Mouse (Mus musculus) kidney, postnatal 0 days (tissue): Measurements from ENCODE around the gene Pax8. TPM values are rescaled to one million over a fixed set of nuclear protein-coding genes. Genes with fewer than 3 reads are reported as not detected.
A peak's percentile ranks its signal among the peaks of the same experiment; 100 is the strongest.

Experiments
- ATAC-seq: fragments of 200-750 bp; cut with Nextera tagmentation; replicated peaks from 2 replicates; pipeline ENCODE4 v1.8.0; 2017; ENCODE audit warnings: low read depth, moderate number of reproducible peaks, moderate TSS enrichment, moderate library complexity; ENCODE audit not compliant: low FRiP score
- DNase-seq: peaks from one replicate; pipeline ENCODE4 v3.0.0-alpha.2; 2016; ENCODE audit warnings: low spot score
- H3K27ac ChIP-seq: fragments of 300-500 bp; sonication (generic); 2 replicates; pipeline ENCODE4 v1.5.1; 2014; ENCODE audit warnings: mild to moderate bottlenecking
- H3K27me3 ChIP-seq: fragments of 300-500 bp; sonication (generic); 2 replicates; pipeline ENCODE4 v1.6.1; 2014; ENCODE audit warnings: low read length, mixed read lengths; ENCODE audit not compliant: insufficient read depth
- H3K36me3 ChIP-seq: fragments of 300-500 bp; sonication (generic); 2 replicates; pipeline ENCODE4 v1.6.1; 2014; ENCODE audit warnings: low read length, mixed read lengths; ENCODE audit not compliant: insufficient read depth
- H3K4me1 ChIP-seq: fragments of 300-500 bp; sonication (generic); replicated peaks from 2 replicates; pipeline ENCODE4 v1.6.1; 2014; ENCODE audit warnings: antibody characterized with exemption, low read length, mixed read lengths; ENCODE audit not compliant: insufficient read depth
- H3K4me2 ChIP-seq: fragments of 300-500 bp; sonication (generic); 2 replicates; pipeline ENCODE4 v1.6.1; 2014; ENCODE audit warnings: mild to moderate bottlenecking, low read length, moderate library complexity, mixed read lengths
- H3K4me3 ChIP-seq: fragments of 300-500 bp; sonication (generic); replicated peaks from 2 replicates; pipeline ENCODE4 v1.5.1; 2014; ENCODE audit warnings: low read depth, low read length
- H3K9ac ChIP-seq: fragments of 300-500 bp; sonication (generic); 2 replicates; pipeline ENCODE4 v1.6.1; 2014; ENCODE audit warnings: low read depth, low read length
- H3K9me3 ChIP-seq: fragments of 300-500 bp; sonication (generic); replicated peaks from 2 replicates; pipeline ENCODE4 v1.6.1; 2016; ENCODE audit warnings: low read length, inconsistent platforms, mixed read lengths
- CTCF ChIP-seq: IDR thresholded peaks from 2 replicates; pipeline ENCODE4 v1.5.1; 2016; ENCODE audit warnings: antibody characterized with exemption, low read depth, mild to moderate bottlenecking, moderate library complexity
- WGBS: fragments of 180-500 bp; shearing (Covaris S2); extraction: QIAGEN DNeasy Blood & Tissue Kit; methylation state at CpG from one replicate; pipeline ENCODE4 v1.1.7; 2014; 5-methylcytosine and 5-hydroxymethylcytosine counted together
- polyA plus RNA-seq: library from polyadenylated mRNA; unstranded; fragments of >200 nt; fragmentation: Nextera tagmentation; extraction: Ambion mirVana; gene quantifications from 2 replicates; pipeline ENCODE4 v1.2.1, GENCODE M21; 2015

Gene Pax8
- polyA plus RNA-seq, 1 experiment from 2014 or later: 116 TPM

DNA sequence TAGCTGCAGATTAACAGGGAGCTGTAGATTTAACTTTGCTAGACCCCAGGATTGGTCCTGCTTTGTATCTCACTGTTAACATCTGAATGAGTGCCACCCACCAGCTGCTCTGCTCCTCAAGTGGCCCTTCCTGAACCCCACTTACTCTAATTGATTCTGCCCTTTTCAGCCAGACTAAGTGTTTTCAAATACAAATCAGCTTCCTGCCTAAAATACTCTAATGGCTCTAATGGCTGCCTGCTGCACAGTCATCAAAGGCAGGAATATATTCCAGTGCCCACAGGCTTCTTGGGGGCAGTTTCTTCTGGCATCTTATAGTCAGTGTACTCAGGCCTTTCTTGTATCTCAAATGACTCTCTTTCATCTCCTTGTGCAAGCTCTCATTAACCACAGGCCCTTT, 33.5 kb downstream of the Pax8 start:
- 0 out of 2 replicates have a peak overlapping the region, but pooled peaks have one; percentile 8 for H3K27ac ChIP-seq
- DNase-seq: no peak
- no peak overlapping the region for H3K4me3 ChIP-seq
- no peaks in the 10 kb centered on the region for H3K9me3 ChIP-seq
- no peak for ATAC-seq
- no peaks in the 10 kb centered on the region for H3K27me3 ChIP-seq
- 0 out of 2 replicates have a peak, but pooled peaks cover 2% of the 10 kb centered on the region for H3K4me1 ChIP-seq
- H3K9ac ChIP-seq: no peak overlapping the region
- H3K36me3 ChIP-seq: peaks cover 40% of the 10 kb centered on the region
- H3K4me2 ChIP-seq: no peak overlapping the region
- TF ChIP-seq CTCF: no peak

DNA sequence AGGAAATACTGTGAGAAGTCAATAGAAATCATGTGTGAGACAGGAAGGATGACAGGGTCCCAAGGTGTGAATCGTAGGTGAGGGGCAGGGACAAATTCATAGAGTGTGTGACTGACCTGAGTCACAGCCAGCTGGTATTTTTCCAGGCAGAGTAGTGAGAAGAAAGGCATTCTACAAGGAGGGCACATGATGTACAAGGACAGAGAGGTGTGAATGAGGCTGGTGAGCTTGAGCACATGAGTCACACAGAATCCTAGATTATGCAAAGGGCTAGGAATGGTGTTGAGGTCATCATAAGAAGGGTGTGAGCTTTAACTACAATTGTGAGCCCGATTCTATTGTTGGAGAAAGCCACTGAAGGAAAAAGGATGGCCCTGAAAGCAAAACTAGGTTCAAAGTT, 35.3 kb downstream of the Pax8 start:
- no peaks in the 10 kb centered on the region for H3K27me3 ChIP-seq
- ATAC-seq: peak; percentile 40; the same call in 1 of the 2 replicates
- TF ChIP-seq CTCF: no peak
- H3K36me3 ChIP-seq: peaks cover 54% of the 10 kb centered on the region
- DNase-seq: no peak
- 68% methylated on average over 2 of the region's 2 CpGs for WGBS
- H3K4me2 ChIP-seq: no peak overlapping the region
- H3K9me3 ChIP-seq: no peaks in the 10 kb centered on the region
- H3K4me3 ChIP-seq: no peak overlapping the region
- H3K27ac ChIP-seq: no peak overlapping the region
- H3K9ac ChIP-seq: no peak overlapping the region
- no peaks in the 10 kb centered on the region for H3K4me1 ChIP-seq

DNA sequence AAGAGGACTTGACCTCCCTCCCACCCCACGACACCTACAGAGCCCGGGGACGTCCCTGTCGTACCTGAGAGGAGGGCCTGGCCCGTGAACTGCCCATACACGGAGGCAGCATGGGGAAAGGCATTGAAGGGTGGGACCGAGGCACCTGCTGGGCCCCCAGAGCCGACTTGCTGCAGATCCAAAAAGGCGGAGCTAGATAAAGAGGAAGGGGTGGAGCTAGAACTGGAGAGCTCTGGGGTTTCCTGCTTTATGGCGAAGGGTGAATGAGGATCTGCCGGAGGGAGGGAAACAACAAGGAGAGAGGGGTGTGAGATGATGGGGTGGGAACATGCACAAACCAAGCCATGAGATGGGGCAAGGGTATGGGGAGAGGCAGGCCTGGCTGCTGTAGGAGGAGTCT, 39.7 kb downstream of the Pax8 start:
- Histone ChIP-seq H3K4me3 (no peak overlapping the region), H3K36me3 (peaks cover 48% of the 10 kb centered on the region), H3K4me2 (no peak overlapping the region), H3K27ac (no peak overlapping the region), H3K4me1 (no peaks in the 10 kb centered on the region), H3K9ac (no peak overlapping the region), H3K9me3 (no peaks in the 10 kb centered on the region), H3K27me3 (no peaks in the 10 kb centered on the region)
- 76% methylated on average over 11 of the region's 11 CpGs for WGBS
- DNase-seq (no peak), ATAC-seq (peak; percentile 34; the same call in 1 of the 2 replicates)
- no peak for TF ChIP-seq CTCF

DNA sequence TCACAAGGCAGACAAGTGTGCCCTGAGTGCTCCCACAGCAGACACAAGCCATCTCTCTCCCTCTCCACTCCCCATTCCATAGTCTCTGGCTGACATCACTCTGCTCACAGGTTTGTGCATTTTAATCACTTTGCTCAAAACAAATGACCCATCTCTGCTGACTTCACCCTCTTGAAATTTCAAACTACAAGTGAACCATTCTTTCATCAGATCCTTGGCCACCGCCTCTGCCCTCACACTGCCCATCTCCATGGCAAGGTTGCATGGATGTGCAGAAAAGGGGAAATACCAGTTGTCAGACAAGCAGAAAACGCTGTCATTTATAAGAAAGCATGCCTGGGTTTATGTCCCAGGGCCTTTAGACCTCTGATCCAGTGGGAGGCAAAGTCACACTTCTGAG, 40.7 kb downstream of the Pax8 start:
- H3K4me2 ChIP-seq: no peak overlapping the region
- DNase-seq (no peak), ATAC-seq (no peak)
- no peak overlapping the region for H3K4me3 ChIP-seq
- H3K36me3 ChIP-seq: peaks cover 45% of the 10 kb centered on the region
- no peaks in the 10 kb centered on the region for H3K9me3 ChIP-seq
- 81% methylated on average over 2 of the region's 2 CpGs for whole genome bisulfite sequencing
- no peaks in the 10 kb centered on the region for H3K27me3 ChIP-seq
- no peaks in the 10 kb centered on the region for H3K4me1 ChIP-seq
- no peak for TF ChIP-seq CTCF
- H3K9ac ChIP-seq: no peak overlapping the region
- no peak overlapping the region for H3K27ac ChIP-seq

DNA sequence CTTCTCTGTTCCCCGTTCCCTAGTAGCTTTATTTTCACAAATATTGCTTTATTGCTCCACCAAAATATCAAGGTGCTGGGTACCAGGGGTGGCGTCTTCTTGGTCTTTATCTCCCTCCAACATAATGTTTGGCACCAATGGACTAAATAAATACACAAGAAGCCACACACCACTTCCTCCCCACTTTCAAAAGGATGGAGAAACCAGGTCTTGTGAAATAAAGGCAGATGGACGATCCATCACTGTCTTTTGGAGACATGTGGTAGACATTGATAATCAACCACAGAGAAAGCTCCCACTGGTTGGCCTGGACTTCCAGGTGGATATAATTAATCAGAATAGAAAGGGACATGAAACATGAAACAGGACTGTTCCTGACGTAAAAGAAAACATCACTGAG, 45.6 kb downstream of the Pax8 start:
- peaks cover 9% of the 10 kb centered on the region for H3K36me3 ChIP-seq
- no peak for TF ChIP-seq CTCF
- H3K27me3 ChIP-seq: no peaks in the 10 kb centered on the region
- peaks cover 6% of the 10 kb centered on the region; the same call in 1 of the 2 replicates for H3K4me1 ChIP-seq
- no peak overlapping the region for H3K4me2 ChIP-seq
- DNase-seq (no peak), ATAC-seq (no peak)
- WGBS: 77% methylated on average over 4 of the region's 4 CpGs
- H3K9ac ChIP-seq: no peak overlapping the region
- no peaks in the 10 kb centered on the region for H3K9me3 ChIP-seq
- no peak overlapping the region for H3K27ac ChIP-seq
- no peak overlapping the region for H3K4me3 ChIP-seq

DNA sequence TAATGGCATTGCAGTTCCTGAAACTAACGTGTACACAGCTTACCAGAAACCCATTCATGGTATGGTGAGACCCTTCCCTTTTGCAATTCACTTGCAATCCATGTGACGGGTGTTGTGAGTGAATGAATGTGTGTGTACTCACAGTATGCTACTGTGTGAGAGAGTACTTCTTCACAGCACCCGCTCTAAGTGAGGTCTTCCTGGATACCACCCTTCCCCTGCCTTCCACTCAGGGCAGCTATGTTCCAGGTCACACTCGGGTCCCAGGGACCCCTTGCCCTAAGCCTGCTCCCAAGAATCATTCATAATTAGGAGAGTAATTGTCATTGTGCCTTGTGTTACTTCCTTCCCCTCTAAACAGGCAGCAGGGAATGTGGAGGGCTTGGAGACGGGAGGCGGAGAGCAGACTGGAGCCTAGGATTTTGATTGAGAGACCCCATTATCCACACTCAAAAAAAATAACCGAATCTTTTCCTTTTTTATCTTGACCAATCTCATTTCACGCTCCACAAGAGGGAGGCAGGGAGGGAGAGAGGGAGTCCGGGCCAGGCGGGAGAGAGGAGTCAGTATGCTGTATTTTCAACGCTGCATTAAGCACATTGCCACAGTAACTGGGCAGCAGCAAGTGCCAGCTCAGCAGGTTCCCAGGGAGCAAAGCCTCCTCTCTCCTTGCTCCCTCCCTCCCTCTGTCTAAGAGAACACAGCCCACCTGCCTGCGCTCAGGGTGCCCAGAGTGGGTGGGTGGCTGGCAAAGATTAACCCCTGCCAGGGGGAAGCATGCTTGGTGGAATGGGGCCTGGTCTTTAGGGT, 47.3 kb downstream of the Pax8 start:
- Histone ChIP-seq H3K27ac (peak overlapping the region; percentile 81), H3K9ac (no peak overlapping the region), H3K4me1 (peaks cover 6% of the 10 kb centered on the region; the same call in 1 of the 2 replicates), H3K9me3 (no peaks in the 10 kb centered on the region), H3K27me3 (no peaks in the 10 kb centered on the region), H3K4me3 (no peak overlapping the region), H3K4me2 (no peak overlapping the region), H3K36me3 (peaks cover 4% of the 10 kb centered on the region; the same call in 1 of the 2 replicates)
- ATAC-seq (peak; percentile 93), DNase-seq (peak; percentile 81)
- WGBS: 33% methylated on average over 11 of the region's 12 CpGs
- peak; percentile 55 for TF ChIP-seq CTCF
